Mouse (Mus musculus) heart, adult 18-20 months (tissue): Measurements from ENCODE around the gene Gm28576. TPM values are rescaled to one million over a fixed set of nuclear protein-coding genes. Genes with fewer than 3 reads are reported as not detected.
"Not testable (repeated sequence)": the region's sequence is repeated elsewhere in the genome, so short reads cannot be mapped to it uniquely, and the experiment has no call there.

Experiments
- DNase-seq, 2 experiments: peaks; one replicate each; pipeline ENCODE4 v3.0.0; 2021 to 2022; ENCODE audit warnings: mixed read lengths in 1 of 2
- long read RNA-seq, 2 experiments: library from polyadenylated mRNA; stranded (forward); transcript quantifications; one replicate each; pipeline ENCODE4 v2.0.0; 2021
- total RNA-seq, 2 experiments: library from RNA; stranded (reverse); gene quantifications; 2 replicates each; pipeline ENCODE4 v1.2.3; 2021

The Gm28576 gene
- not detected for total RNA-seq
- long read RNA-seq, experiment 1, result 0 reads
- long read RNA-seq, experiment 2, result 0 reads

DNA sequence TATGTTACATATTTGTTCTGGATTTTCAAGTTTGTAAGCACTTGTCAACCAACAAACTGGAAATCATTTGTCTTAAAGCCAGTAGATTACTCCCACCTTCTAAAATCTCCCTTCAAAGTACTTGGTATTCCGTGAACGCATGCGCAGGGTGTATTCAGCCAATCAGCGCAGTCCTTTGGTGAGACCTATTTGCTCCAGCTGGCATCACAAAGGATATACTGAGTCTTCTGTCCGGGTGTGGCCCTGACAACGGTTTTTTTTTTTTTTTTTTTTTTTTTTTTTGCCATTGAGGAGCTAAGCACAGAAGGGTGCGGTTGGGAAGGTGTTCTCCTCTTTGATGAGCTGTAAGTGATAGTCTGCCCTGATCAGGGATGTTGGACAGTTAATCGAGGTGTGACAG, at the start of gene Gm28576:
Gm28576 (plus strand) TSS at position 301 of the 400 bp plus-strand sequence.
- not testable (repeated sequence) for DNase-seq

Other genes starting within 250 kb of the Gm28576 start
- gene Gm20826, start 84.5 kb upstream of the Gm28576 start, total RNA-seq, result not detected